Mouse (Mus musculus) lung, postnatal 0 days (tissue): ENCODE data around the gene Klf6. TPM values are rescaled to one million over a fixed set of nuclear protein-coding genes. Genes with fewer than 3 reads are reported as not detected.

ENCODE experiments used
- ATAC-seq: fragments of 200-750 bp; cut with Nextera tagmentation; 2 replicates; pipeline ENCODE4 v1.8.0; 2017; ENCODE audit warnings: moderate library complexity
- DNase-seq: peaks from one replicate; pipeline ENCODE4 v3.0.0-alpha.2; 2016; ENCODE audit warnings: low spot score
- H3K27ac ChIP-seq: fragments of 300-500 bp; sonication (generic); 2 replicates; pipeline ENCODE4 v1.5.1; 2014; ENCODE audit warnings: antibody characterized with exemption, mild to moderate bottlenecking, low read length, mixed read lengths
- H3K27me3 ChIP-seq: fragments of 300-500 bp; sonication (generic); replicated peaks from 2 replicates; pipeline ENCODE4 v1.6.1; 2014; ENCODE audit warnings: low read length, mixed read lengths; ENCODE audit not compliant: insufficient read depth
- H3K36me3 ChIP-seq: fragments of 300-500 bp; sonication (generic); 2 replicates; pipeline ENCODE4 v1.6.1; 2014; ENCODE audit warnings: low read length, mixed read lengths; ENCODE audit not compliant: insufficient read depth
- H3K4me1 ChIP-seq: fragments of 300-500 bp; sonication (generic); 2 replicates; pipeline ENCODE4 v1.6.1; 2014; ENCODE audit warnings: antibody characterized with exemption, low read depth, low read length, mixed read lengths; ENCODE audit not compliant: insufficient read depth
- H3K4me2 ChIP-seq: fragments of 300-500 bp; sonication (generic); replicated peaks from 2 replicates; pipeline ENCODE4 v1.6.1; 2014; ENCODE audit warnings: low read depth, mild to moderate bottlenecking, low read length, moderate library complexity, mixed read lengths
- H3K4me3 ChIP-seq: fragments of 300-500 bp; sonication (generic); 2 replicates; pipeline ENCODE4 v1.5.1; 2014; ENCODE audit warnings: low read depth, low read length
- H3K9ac ChIP-seq: fragments of 300-500 bp; sonication (generic); replicated peaks from 2 replicates; pipeline ENCODE4 v1.6.1; 2014; ENCODE audit warnings: low read depth, mild to moderate bottlenecking
- H3K9me3 ChIP-seq: fragments of 300-500 bp; sonication (generic); 2 replicates; pipeline ENCODE4 v1.6.1; 2016; ENCODE audit warnings: low read length, mixed read lengths
- CTCF ChIP-seq: IDR thresholded peaks from 2 replicates; pipeline ENCODE4 v1.5.1; 2016; ENCODE audit warnings: antibody characterized with exemption, mild to moderate bottlenecking
- EP300 ChIP-seq: IDR thresholded peaks from 2 replicates; pipeline ENCODE4 v1.6.1; 2016; ENCODE audit warnings: antibody characterized with exemption, mild to moderate bottlenecking, control low read depth
- WGBS: fragments of 180-500 bp; shearing (Covaris S2); extraction: QIAGEN DNeasy Blood & Tissue Kit; methylation state at CpG from one replicate; pipeline ENCODE4 v1.1.7; 2014; 5-methylcytosine and 5-hydroxymethylcytosine counted together
- microRNA-seq: library from miRNA; unstranded; fragments of <30 nt; microRNA quantifications from one replicate; pipeline ENCODE4, GENCODE M21; 2016
- polyA plus RNA-seq: library from polyadenylated mRNA; unstranded; fragments of >200 nt; fragmentation: Nextera tagmentation; extraction: Ambion mirVana; gene quantifications from 2 replicates; pipeline ENCODE4 v1.2.1, GENCODE M21; 2015

Klf6 gene
- polyA plus RNA-seq, 1 experiment from 2014 or later: 201 TPM

DNA sequence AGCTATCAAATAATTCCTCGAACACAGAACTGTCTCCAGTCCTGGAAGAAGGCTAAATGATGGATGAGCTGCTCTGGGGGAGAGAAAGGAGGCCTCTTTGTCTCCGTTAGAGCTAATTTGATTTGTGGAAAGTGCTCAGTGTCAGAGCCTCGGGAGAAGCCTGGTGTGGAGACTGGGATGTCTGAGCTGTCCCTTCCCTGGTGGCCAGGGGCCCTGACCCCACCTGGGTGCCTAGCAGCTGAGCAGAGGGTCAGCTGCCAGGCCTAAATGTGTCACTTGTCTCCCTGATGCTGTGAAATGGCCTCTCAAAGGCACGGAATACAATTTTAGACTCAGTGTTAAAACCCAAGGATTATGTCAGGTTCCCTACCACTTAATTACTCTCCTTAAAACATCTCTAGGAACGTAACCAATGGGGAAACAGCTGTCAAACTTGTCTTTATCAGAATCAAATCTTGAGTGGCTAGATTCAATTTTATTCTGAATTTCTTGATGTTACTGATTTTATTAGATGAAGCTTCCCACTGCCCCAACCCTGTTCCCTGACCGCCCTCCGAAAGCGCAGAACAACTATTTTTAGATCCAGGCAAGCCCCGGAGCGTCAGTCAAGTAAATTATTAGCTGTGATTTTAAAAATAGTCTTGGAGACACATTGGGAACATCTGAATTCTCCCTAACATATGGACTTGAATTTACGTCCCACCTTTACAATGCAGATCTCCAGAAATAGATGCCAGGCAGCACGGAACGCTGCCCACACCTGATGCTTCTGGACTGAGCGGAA is 36.1 kb downstream of the Klf6 start:
- DNase-seq (no peak), ATAC-seq (no peak)
- Histone ChIP-seq H3K9ac (no peak overlapping the region), H3K4me3 (no peak overlapping the region), H3K4me1 (no peaks in the 10 kb centered on the region), H3K4me2 (no peak overlapping the region), H3K36me3 (no peaks in the 10 kb centered on the region), H3K27me3 (no peaks in the 10 kb centered on the region), H3K9me3 (no peaks in the 10 kb centered on the region), H3K27ac (no peak overlapping the region)
- TF ChIP-seq EP300 (no peak), CTCF (no peak)
- 51% methylated on average over 14 of the region's 14 CpGs for WGBS

DNA sequence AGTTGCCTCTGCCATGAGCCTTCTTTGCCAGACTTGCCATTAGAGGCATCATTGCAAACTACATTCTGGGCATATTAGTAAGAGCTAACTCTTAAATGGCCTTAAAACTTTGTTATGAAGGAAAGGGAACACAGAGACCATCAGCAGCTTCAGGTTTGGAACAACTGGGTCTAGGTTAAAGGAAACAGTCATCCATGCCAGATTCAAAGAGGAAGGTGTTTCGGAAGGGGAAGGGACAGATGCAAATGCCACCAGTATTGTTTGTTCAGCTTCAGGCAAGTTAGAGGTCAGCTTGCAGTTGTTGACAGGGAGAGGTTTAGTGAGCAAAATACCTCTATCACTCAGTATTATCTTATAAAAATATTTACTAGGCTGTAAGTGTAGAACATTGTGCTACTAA is 37.7 kb downstream of the Klf6 start:
- WGBS: 71% methylated on average over 1 of the region's 1 CpGs
- no peak for TF ChIP-seq CTCF
- TF ChIP-seq EP300: no peak
- Histone ChIP-seq H3K4me3 (no peak overlapping the region), H3K4me1 (no peaks in the 10 kb centered on the region), H3K9me3 (no peaks in the 10 kb centered on the region), H3K27ac (no peak overlapping the region), H3K27me3 (no peaks in the 10 kb centered on the region), H3K4me2 (no peak overlapping the region), H3K36me3 (no peaks in the 10 kb centered on the region), H3K9ac (no peak overlapping the region)
- ATAC-seq (no peak), DNase-seq (no peak)

DNA sequence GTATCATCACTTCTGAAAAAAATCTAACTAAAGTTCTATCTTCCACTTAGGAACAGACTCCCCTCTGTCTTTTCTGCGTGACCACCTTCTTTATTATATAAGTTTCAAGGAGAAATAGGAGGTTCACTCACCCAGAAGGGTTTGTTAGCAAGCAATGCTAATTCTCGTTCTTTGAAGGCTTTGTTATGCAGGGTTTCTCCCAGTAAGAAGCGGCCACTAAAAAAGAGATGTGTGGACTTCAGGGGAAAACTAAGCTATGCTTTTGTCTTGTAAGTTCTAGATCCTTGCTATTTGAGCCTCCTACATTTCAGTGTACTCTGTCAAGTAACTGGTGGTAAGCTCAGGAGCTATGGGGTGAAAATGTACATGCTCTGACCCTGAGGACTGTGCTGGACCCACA is 38.4 kb downstream of the Klf6 start:
- H3K27me3 ChIP-seq: no peaks in the 10 kb centered on the region
- H3K27ac ChIP-seq: no peak overlapping the region
- DNase-seq: no peak
- H3K36me3 ChIP-seq: no peaks in the 10 kb centered on the region
- WGBS: 74% methylated on average over 3 of the region's 3 CpGs
- H3K9me3 ChIP-seq: no peaks in the 10 kb centered on the region
- no peaks in the 10 kb centered on the region for H3K4me1 ChIP-seq
- ATAC-seq: no peak
- H3K9ac ChIP-seq: no peak overlapping the region
- H3K4me3 ChIP-seq: no peak overlapping the region
- no peak overlapping the region for H3K4me2 ChIP-seq
- TF ChIP-seq CTCF (no peak), EP300 (no peak)

DNA sequence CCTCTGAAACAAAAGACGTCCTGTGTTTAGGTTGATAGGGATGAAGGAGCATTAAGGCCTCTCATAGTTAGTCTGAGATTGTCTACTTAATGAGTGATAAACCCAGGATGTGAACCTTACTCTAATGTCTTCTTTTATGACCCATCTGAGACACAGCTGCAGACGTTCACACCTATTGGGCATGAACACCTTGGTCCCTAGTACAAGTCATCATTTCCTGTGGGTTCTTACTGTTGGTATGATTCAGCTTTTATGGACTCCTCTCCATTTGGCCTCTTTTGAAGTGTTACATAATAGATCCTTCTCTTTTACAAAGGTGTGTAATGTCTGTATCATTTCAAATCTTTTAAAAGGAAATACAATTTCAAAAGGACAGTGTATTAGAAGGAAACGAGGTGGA is 51.9 kb downstream of the Klf6 start:
- Histone ChIP-seq H3K27me3 (no peaks in the 10 kb centered on the region), H3K9me3 (no peaks in the 10 kb centered on the region), H3K27ac (no peak overlapping the region), H3K4me1 (no peaks in the 10 kb centered on the region), H3K4me2 (no peak overlapping the region), H3K36me3 (no peaks in the 10 kb centered on the region), H3K9ac (no peak overlapping the region), H3K4me3 (no peak overlapping the region)
- DNase-seq (no peak), ATAC-seq (no peak)
- 62% methylated on average over 3 of the region's 3 CpGs for WGBS
- no peak for TF ChIP-seq CTCF
- TF ChIP-seq EP300: no peak

DNA sequence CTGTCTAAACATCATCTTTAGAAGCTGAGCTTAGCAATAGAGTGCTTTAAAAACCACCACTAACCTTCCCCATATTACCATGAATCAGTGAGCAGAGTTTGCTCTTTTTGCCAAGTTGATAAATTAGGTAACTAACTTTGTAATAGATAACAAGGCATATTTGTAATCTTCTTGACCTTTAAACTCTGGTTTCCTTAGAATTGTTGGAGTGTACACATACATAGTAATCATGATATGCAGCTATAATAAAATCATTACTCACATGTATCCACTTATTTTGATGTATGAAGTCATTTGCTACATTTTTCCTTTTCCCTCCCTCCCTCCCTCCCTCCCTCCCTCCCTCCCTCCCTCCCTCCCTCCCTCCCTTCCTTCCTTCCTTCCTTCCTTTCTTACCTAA is 56.1 kb downstream of the Klf6 start:
- Histone ChIP-seq H3K4me3 (no peak overlapping the region), H3K9me3 (no peaks in the 10 kb centered on the region), H3K27ac (no peak overlapping the region), H3K9ac (no peak overlapping the region), H3K4me1 (no peaks in the 10 kb centered on the region), H3K4me2 (no peak overlapping the region), H3K36me3 (no peaks in the 10 kb centered on the region), H3K27me3 (no peaks in the 10 kb centered on the region)
- DNase-seq (no peak), ATAC-seq (no peak)
- TF ChIP-seq CTCF (no peak), EP300 (no peak)

DNA sequence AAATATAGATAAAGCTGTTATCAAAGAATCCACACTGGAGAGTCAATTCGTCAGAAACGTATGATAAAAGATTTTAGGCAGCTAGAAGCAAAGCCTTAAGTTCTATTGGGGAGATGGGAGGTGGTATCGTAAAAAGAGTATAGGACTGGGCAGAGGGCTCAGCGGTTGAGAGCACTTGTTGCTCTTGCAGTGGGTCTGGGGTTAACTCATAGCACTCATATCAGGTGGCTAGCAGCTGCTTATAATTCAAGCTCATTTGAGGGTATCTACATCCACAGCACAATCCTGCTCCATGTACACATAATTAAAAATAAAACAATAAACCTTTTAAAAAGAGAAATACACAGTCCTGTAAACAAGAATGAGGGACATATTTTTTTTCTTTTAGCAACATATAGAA is 58.7 kb downstream of the Klf6 start:
- Histone ChIP-seq H3K4me3 (no peak overlapping the region), H3K27me3 (no peaks in the 10 kb centered on the region), H3K27ac (no peak overlapping the region), H3K9me3 (no peaks in the 10 kb centered on the region), H3K36me3 (no peaks in the 10 kb centered on the region), H3K9ac (no peak overlapping the region), H3K4me1 (no peaks in the 10 kb centered on the region), H3K4me2 (no peak overlapping the region)
- ATAC-seq (no peak), DNase-seq (no peak)
- WGBS: 64% methylated on average over 4 of the region's 4 CpGs
- TF ChIP-seq CTCF (no peak), EP300 (no peak)

Small RNA genes within 50 kb of the gene (microRNA-seq; reads per million reads assigned to microRNA genes)
- gene Gm26043: not detected
